Mouse (Mus musculus): ENCODE measurements around the gene Tab1. TPM values are rescaled to one million over a fixed set of nuclear protein-coding genes. Genes with fewer than 3 reads are reported as not detected.
A peak's percentile ranks its signal among the peaks of the same experiment; 100 is the strongest.

The Tab1 gene
- polyA plus RNA-seq (2012; ENCODE audit: insufficient read depth, insufficient read length, missing spikeins) = 4.8 and 5.7 TPM in 2 replicates

- Histone ChIP-seq H3K4me3 (ENCODE audit: insufficient read depth, low read depth, low read length) (peak within 1 kb of the TSS; percentile 75), H3K4me1 (ENCODE audit: control insufficient read depth, insufficient read depth, insufficient read length, low read length) (no peaks in the 10 kb centered on the region; the same call in none of the 2 replicates), H3K27ac (replicated peaks; ENCODE audit: low read depth, low read length) (peak within 1 kb of the TSS; percentile 98)
These were observed at the start of gene Tab1 for GRCm38 (mm10) chr15:80132993-80133586. TSS of gene Tab1 (plus strand) at chr15:80133127.

- H3K4me3 ChIP-seq (ENCODE audit: insufficient read depth, low read depth, low read length) = peak overlapping the region; percentile 73
- H3K4me1 ChIP-seq (ENCODE audit: control insufficient read depth, insufficient read depth, insufficient read length, low read length) = peaks cover 3% of the 10 kb centered on the region; the same call in 1 of the 2 replicates
- H3K27ac ChIP-seq (replicated peaks; ENCODE audit: low read depth, low read length) = peak overlapping the region; percentile 93
These were observed 49.6 kb upstream of the Tab1 start for GRCm38 (mm10) chr15:80083276-80083731.

- H3K27ac ChIP-seq (replicated peaks; ENCODE audit: low read depth, low read length) = peak overlapping the region; percentile 93
- H3K4me3 ChIP-seq (ENCODE audit: insufficient read depth, low read depth, low read length) = peak overlapping the region; percentile 70
- peaks cover 3% of the 10 kb centered on the region; the same call in 1 of the 2 replicates for H3K4me1 ChIP-seq (ENCODE audit: control insufficient read depth, insufficient read depth, insufficient read length, low read length)
These were observed 49.2 kb upstream of the Tab1 start for GRCm38 (mm10) chr15:80083740-80084139.

GRCm38 (mm10) chr15:80087406-80088012 is 45.4 kb upstream of the Tab1 start:
- Histone ChIP-seq H3K4me1 (ENCODE audit: control insufficient read depth, insufficient read depth, insufficient read length, low read length) (no peaks in the 10 kb centered on the region), H3K4me3 (ENCODE audit: insufficient read depth, low read depth, low read length) (no peak overlapping the region), H3K27ac (replicated peaks; ENCODE audit: low read depth, low read length) (no peak overlapping the region)

GRCm38 (mm10) chr15:80088637-80089036 is 44.3 kb upstream of the Tab1 start:
- Histone ChIP-seq H3K4me1 (ENCODE audit: control insufficient read depth, insufficient read depth, insufficient read length, low read length) (no peaks in the 10 kb centered on the region), H3K27ac (replicated peaks; ENCODE audit: low read depth, low read length) (no peak overlapping the region), H3K4me3 (ENCODE audit: insufficient read depth, low read depth, low read length) (no peak overlapping the region)

- H3K4me3 ChIP-seq (ENCODE audit: insufficient read depth, low read depth, low read length) = peak overlapping the region; percentile 78; the same call in 1 of the 2 replicates
- no peaks in the 10 kb centered on the region for H3K4me1 ChIP-seq (ENCODE audit: control insufficient read depth, insufficient read depth, insufficient read length, low read length)
These were observed 42.8 kb upstream of the Tab1 start for GRCm38 (mm10) chr15:80090155-80090554.

GRCm38 (mm10) chr15:80090741-80091120 is 42.2 kb upstream of the Tab1 start:
- 0 out of 2 replicates have a peak overlapping the region, but pooled peaks have one; percentile 8 for H3K27ac ChIP-seq (replicated peaks; ENCODE audit: low read depth, low read length)

More at GRCm38 (mm10) chr15:80090155-80090554, 42.8 kb upstream of the Tab1 start:
- no peak overlapping the region for H3K27ac ChIP-seq (replicated peaks; ENCODE audit: low read depth, low read length)

GRCm38 (mm10) chr15:80091121-80091955 is 41.6 kb upstream of the Tab1 start, which contains the start of the genes Syngr1 and Rpl3:
TSS of gene Syngr1 (plus strand) at chr15:80091334.
TSS of gene Rpl3 (minus strand) at chr15:80091868.
- Histone ChIP-seq H3K27ac (replicated peaks; ENCODE audit: low read depth, low read length) (0 out of 2 replicates have a peak within 1 kb of the TSS, but pooled peaks have one; percentile 8), H3K4me3 (ENCODE audit: insufficient read depth, low read depth, low read length) (peak within 1 kb of the TSS; percentile 78), H3K4me1 (ENCODE audit: control insufficient read depth, insufficient read depth, insufficient read length, low read length) (no peaks in the 10 kb centered on the region)

More at GRCm38 (mm10) chr15:80090741-80091120, 42.2 kb upstream of the Tab1 start:
- Histone ChIP-seq H3K4me1 (ENCODE audit: control insufficient read depth, insufficient read depth, insufficient read length, low read length) (no peaks in the 10 kb centered on the region), H3K4me3 (ENCODE audit: insufficient read depth, low read depth, low read length) (peak overlapping the region; percentile 78)

- H3K27ac ChIP-seq (replicated peaks; ENCODE audit: low read depth, low read length) = no peak overlapping the region
- H3K4me3 ChIP-seq (ENCODE audit: insufficient read depth, low read depth, low read length) = peak overlapping the region; percentile 78
These were observed 40.9 kb upstream of the Tab1 start for GRCm38 (mm10) chr15:80092041-80092441.

GRCm38 (mm10) chr15:80092599-80092998 is 40.3 kb upstream of the Tab1 start:
- no peak overlapping the region; the same call in 1 of the 2 replicates for H3K4me3 ChIP-seq (ENCODE audit: insufficient read depth, low read depth, low read length)
- H3K27ac ChIP-seq (replicated peaks; ENCODE audit: low read depth, low read length) = no peak overlapping the region
- no peaks in the 10 kb centered on the region; the same call in 1 of the 2 replicates for H3K4me1 ChIP-seq (ENCODE audit: control insufficient read depth, insufficient read depth, insufficient read length, low read length)

More at GRCm38 (mm10) chr15:80092041-80092441, 40.9 kb upstream of the Tab1 start:
- no peaks in the 10 kb centered on the region for H3K4me1 ChIP-seq (ENCODE audit: control insufficient read depth, insufficient read depth, insufficient read length, low read length)

GRCm38 (mm10) chr15:80094201-80094600 is 38.7 kb upstream of the Tab1 start:
- no peak overlapping the region for H3K4me3 ChIP-seq (ENCODE audit: insufficient read depth, low read depth, low read length)
- no peak overlapping the region for H3K27ac ChIP-seq (replicated peaks; ENCODE audit: low read depth, low read length)
- no peaks in the 10 kb centered on the region; the same call in 1 of the 2 replicates for H3K4me1 ChIP-seq (ENCODE audit: control insufficient read depth, insufficient read depth, insufficient read length, low read length)

GRCm38 (mm10) chr15:80095596-80095995 is 37.3 kb upstream of the Tab1 start:
- no peak overlapping the region for H3K4me3 ChIP-seq (ENCODE audit: insufficient read depth, low read depth, low read length)
- H3K27ac ChIP-seq (replicated peaks; ENCODE audit: low read depth, low read length) = no peak overlapping the region
- no peaks in the 10 kb centered on the region; the same call in 1 of the 2 replicates for H3K4me1 ChIP-seq (ENCODE audit: control insufficient read depth, insufficient read depth, insufficient read length, low read length)

- H3K27ac ChIP-seq (replicated peaks; ENCODE audit: low read depth, low read length) = no peak overlapping the region
These were observed 36.5 kb upstream of the Tab1 start for GRCm38 (mm10) chr15:80096406-80096805.

GRCm38 (mm10) chr15:80096946-80097881 is 35.7 kb upstream of the Tab1 start:
- Histone ChIP-seq H3K4me3 (ENCODE audit: insufficient read depth, low read depth, low read length) (no peak overlapping the region), H3K4me1 (ENCODE audit: control insufficient read depth, insufficient read depth, insufficient read length, low read length) (no peaks in the 10 kb centered on the region; the same call in 1 of the 2 replicates), H3K27ac (replicated peaks; ENCODE audit: low read depth, low read length) (no peak overlapping the region)

More at GRCm38 (mm10) chr15:80096406-80096805, 36.5 kb upstream of the Tab1 start:
- H3K4me1 ChIP-seq (ENCODE audit: control insufficient read depth, insufficient read depth, insufficient read length, low read length) = no peaks in the 10 kb centered on the region; the same call in 1 of the 2 replicates
- H3K4me3 ChIP-seq (ENCODE audit: insufficient read depth, low read depth, low read length) = no peak overlapping the region
